In genomic region chr1:184032682-184033389, GRCm38 (mm10) we compare ENCODE assay signal across 8 mouse cellular contexts. TPM values are rescaled to one million over a fixed set of nuclear protein-coding genes. Genes with fewer than 3 reads are reported as not detected.
A peak's percentile ranks its signal among the peaks of the same experiment; 100 is the strongest.
DNase-seq lines count a peak whose midpoint lies in the region; ATAC-seq and TF ChIP-seq lines count a peak whose summit lies in the region.

No protein-coding gene starts in this region.

- H3K27me3 ChIP-seq in kidney, embryonic 14.5 days (ENCODE audit: control insufficient read depth, insufficient read depth, low read length), result no peaks in the 10 kb centered on the region; the same call in 1 of the 2 replicates
- no peaks in the 10 kb centered on the region for H3K27me3 ChIP-seq in hindbrain, embryonic 12.5 days
- no peaks in the 10 kb centered on the region for H3K27me3 ChIP-seq in midbrain, embryonic 14.5 days (ENCODE audit: control insufficient read depth, insufficient read depth, low read length)

- peak overlapping the region; percentile 91 for H3K4me2 ChIP-seq in kidney, embryonic 14.5 days (replicated peaks; ENCODE audit: low read depth, low read length)
- peak overlapping the region; percentile 75 for H3K4me2 ChIP-seq in hindbrain, embryonic 12.5 days (replicated peaks)
- peak overlapping the region; percentile 83 for H3K4me2 ChIP-seq in midbrain, embryonic 14.5 days (ENCODE audit: low read length)

- H3K9ac ChIP-seq in kidney, embryonic 14.5 days (ENCODE audit: low read depth, low read length), result peak overlapping the region; percentile 87
- peak overlapping the region; percentile 83 for H3K9ac ChIP-seq in hindbrain, embryonic 12.5 days
- peak overlapping the region; percentile 83 for H3K9ac ChIP-seq in midbrain, embryonic 14.5 days (replicated peaks; ENCODE audit: low read length)

- no peaks in the 10 kb centered on the region for H3K9me3 ChIP-seq in kidney, embryonic 14.5 days (ENCODE audit: control insufficient read depth, low read length)
- H3K9me3 ChIP-seq in hindbrain, embryonic 12.5 days (replicated peaks), result no peaks in the 10 kb centered on the region
- no peaks in the 10 kb centered on the region for H3K9me3 ChIP-seq in midbrain, embryonic 14.5 days (ENCODE audit: control insufficient read depth, low read length)

- ATAC-seq in kidney, embryonic 14.5 days (ENCODE audit: low FRiP score, low TSS enrichment), result no peak
- ATAC-seq in hindbrain, embryonic 12.5 days (ENCODE audit: low FRiP score), result no peak
- no peak for ATAC-seq in midbrain, embryonic 14.5 days (ENCODE audit: low FRiP score, low TSS enrichment)

- intact Hi-C loops in gastrocnemius, postnatal 36 days (cut with DNase I), result loop anchor here (5.0 to 10.0 kb wide), 2 partner anchors 101 to 202 kb away; no protein-coding TSS in a partner anchor

- WGBS in kidney, embryonic 14.5 days, result 21% methylated on average over 19 of the region's 19 CpGs
- WGBS in hindbrain, embryonic 12.5 days, result 19% methylated on average over 19 of the region's 19 CpGs
- WGBS in midbrain, embryonic 14.5 days, result 18% methylated on average over 19 of the region's 19 CpGs

- TF ChIP-seq CTCF in bone marrow macrophage, adult 2 months (IDR thresholded peaks at IDR 0.05; ENCODE audit: low read depth, low read length), result no peak

- peak overlapping the region; percentile 65 for H3K4me3 ChIP-seq in kidney, embryonic 14.5 days (ENCODE audit: low read length)
- peak overlapping the region; percentile 94 for H3K4me3 ChIP-seq in bone marrow macrophage, adult 2 months (ENCODE audit: insufficient read depth, low read length)
- peak overlapping the region; percentile 64 for H3K4me3 ChIP-seq in hindbrain, embryonic 12.5 days
- H3K4me3 ChIP-seq in midbrain, embryonic 14.5 days (replicated peaks; ENCODE audit: low read depth, low read length), result peak overlapping the region; percentile 64

- peak overlapping the region; percentile 87 for H3K27ac ChIP-seq in kidney, embryonic 14.5 days (ENCODE audit: low read depth, low read length)
- H3K27ac ChIP-seq in bone marrow macrophage, adult 2 months (ENCODE audit: insufficient read depth, low read depth, low read length), result no peak overlapping the region
- peak overlapping the region; percentile 96 for H3K27ac ChIP-seq in hindbrain, embryonic 12.5 days
- H3K27ac ChIP-seq in midbrain, embryonic 14.5 days (replicated peaks; ENCODE audit: low read depth, low read length), result peak overlapping the region; percentile 94

- H3K4me1 ChIP-seq in kidney, embryonic 14.5 days (ENCODE audit: control insufficient read depth, insufficient read depth, low read length), result peaks cover 6% of the 10 kb centered on the region; the same call in 1 of the 2 replicates
- peaks cover 3% of the 10 kb centered on the region; the same call in 1 of the 2 replicates for H3K4me1 ChIP-seq in bone marrow macrophage, adult 2 months (ENCODE audit: control insufficient read depth, insufficient read depth, low read length)
- H3K4me1 ChIP-seq in hindbrain, embryonic 12.5 days, result peaks cover 27% of the 10 kb centered on the region
- peaks cover 16% of the 10 kb centered on the region; the same call in 1 of the 2 replicates for H3K4me1 ChIP-seq in midbrain, embryonic 14.5 days (ENCODE audit: control insufficient read depth, insufficient read depth, low read length)

- no peak for TF ChIP-seq POLR2A in bone marrow macrophage, adult 2 months (IDR thresholded peaks at IDR 0.05; ENCODE audit: borderline replicate concordance, low read depth, low read length)

- DNase-seq in kidney, adult 18-20 months, result no peak
- DNase-seq in midbrain, embryonic 14.5 days, result peak; percentile 11
- DNase-seq in gastrocnemius, postnatal 36 days, result no peak
- DNase-seq in MN1 (ENCODE audit: low spot score), result no peak
- no peak for DNase-seq in thymus, postnatal 4 days

- no peaks in the 10 kb centered on the region for H3K36me3 ChIP-seq in kidney, embryonic 14.5 days (ENCODE audit: control insufficient read depth, insufficient read depth, low read length)
- no peaks in the 10 kb centered on the region; the same call in 1 of the 2 replicates for H3K36me3 ChIP-seq in hindbrain, embryonic 12.5 days
- no peaks in the 10 kb centered on the region for H3K36me3 ChIP-seq in midbrain, embryonic 14.5 days (ENCODE audit: control insufficient read depth, insufficient read depth, low read length)

RNA-seq across cellular contexts. Expression of gene 1700056E22Rik, which starts 1.3 kb away (rescaled TPM):
- polyA plus RNA-seq in kidney, embryonic 14.5 days (2014; fragmentation: Nextera tagmentation; extraction: Ambion mirVana), result 1.4 and 2.0 TPM in 2 replicates
- polyA plus RNA-seq in bone marrow macrophage, adult 2 months (2012; ENCODE audit: insufficient read depth, insufficient read length, missing spikeins), result 0.58 and 0.84 TPM in 2 replicates
- polyA plus RNA-seq in hindbrain, embryonic 12.5 days (2016; fragmentation: Nextera tagmentation; extraction: Ambion mirVana), result 1.7 and 1.9 TPM in 2 replicates
- polyA plus RNA-seq in midbrain, embryonic 14.5 days (2014; fragmentation: Nextera tagmentation; extraction: Ambion mirVana), result 0.77 and 1.4 TPM in 2 replicates
- under 1 TPM; 0.67 to 0.82 TPM for total RNA-seq in gastrocnemius, postnatal 36 days (2021)

RNA-seq across cellular contexts. Expression of gene Dusp10, which starts 19.7 kb away (rescaled TPM):
- polyA plus RNA-seq in kidney, embryonic 14.5 days (2014; fragmentation: Nextera tagmentation; extraction: Ambion mirVana), result 4.0 and 5.9 TPM in 2 replicates
- 1.2 and 2.3 TPM in 2 replicates for polyA plus RNA-seq in bone marrow macrophage, adult 2 months (2012; ENCODE audit: insufficient read depth, insufficient read length, missing spikeins)
- polyA plus RNA-seq in hindbrain, embryonic 12.5 days (2016; fragmentation: Nextera tagmentation; extraction: Ambion mirVana), result 7.5 and 8.0 TPM in 2 replicates
- 4.0 and 4.5 TPM in 2 replicates for polyA plus RNA-seq in midbrain, embryonic 14.5 days (2014; fragmentation: Nextera tagmentation; extraction: Ambion mirVana)
- total RNA-seq in gastrocnemius, postnatal 36 days (2021), result 10 to 100 TPM; 27.3 to 47.1 TPM
